Mouse (Mus musculus): ENCODE measurements around the gene Chmp4b. TPM values are rescaled to one million over a fixed set of nuclear protein-coding genes. Genes with fewer than 3 reads are reported as not detected.

Gene Chmp4b
- polyA plus RNA-seq (2016; fragmentation: Nextera tagmentation; extraction: Ambion mirVana) = 24.8 and 25.4 TPM in 2 replicates

GRCm38 (mm10) chr2:154651363-154651762, at the start of gene Chmp4b:
TSS of gene Chmp4b (plus strand) at chr2:154651705.
- H3K36me3 ChIP-seq = no peaks in the 10 kb centered on the region
- H3K4me2 ChIP-seq = no peak within 1 kb of the TSS
- H3K9me3 ChIP-seq = no peaks in the 10 kb centered on the region
- H3K9ac ChIP-seq (replicated peaks) = no peak within 1 kb of the TSS
- H3K4me3 ChIP-seq (replicated peaks) = no peak within 1 kb of the TSS
- 53% methylated on average over 8 of the region's 8 CpGs for WGBS
- no peak for ATAC-seq (ENCODE audit: insufficient number of reproducible peaks, insufficient read depth, low FRiP score, low TSS enrichment, low read depth)
- H3K4me1 ChIP-seq (replicated peaks) = no peaks in the 10 kb centered on the region
- no peaks in the 10 kb centered on the region for H3K27me3 ChIP-seq
- H3K27ac ChIP-seq = no peak within 1 kb of the TSS

GRCm38 (mm10) chr2:154603007-154603637, 48.4 kb upstream of the Chmp4b start:
- peak overlapping the region; percentile 82 for H3K4me3 ChIP-seq (replicated peaks)
- peak; percentile 60; the same call in 1 of the 2 replicates for ATAC-seq (ENCODE audit: insufficient number of reproducible peaks, insufficient read depth, low FRiP score, low TSS enrichment, low read depth)
- 0 out of 2 replicates have a peak overlapping the region, but pooled peaks have one; percentile 26 for H3K27ac ChIP-seq
- H3K36me3 ChIP-seq = no peaks in the 10 kb centered on the region
- H3K27me3 ChIP-seq = no peaks in the 10 kb centered on the region
- 0 out of 2 replicates have a peak, but pooled peaks cover 6% of the 10 kb centered on the region for H3K4me1 ChIP-seq (replicated peaks)
- peak overlapping the region; percentile 78 for H3K9ac ChIP-seq (replicated peaks)
- no peaks in the 10 kb centered on the region for H3K9me3 ChIP-seq
- peak overlapping the region; percentile 78 for H3K4me2 ChIP-seq
- 19% methylated on average over 22 of the region's 22 CpGs for WGBS

- H3K4me3 ChIP-seq (replicated peaks) = peak within 1 kb of the TSS; percentile 82
- H3K27me3 ChIP-seq = no peaks in the 10 kb centered on the region; the same call in 1 of the 2 replicates
- peak within 1 kb of the TSS; percentile 78 for H3K4me2 ChIP-seq
- H3K9ac ChIP-seq (replicated peaks) = peak within 1 kb of the TSS; percentile 78
- peak; percentile 100 for ATAC-seq (ENCODE audit: insufficient number of reproducible peaks, insufficient read depth, low FRiP score, low TSS enrichment, low read depth)
- WGBS = 1% methylated on average over 13 of the region's 13 CpGs
- no peaks in the 10 kb centered on the region for H3K9me3 ChIP-seq
- 0 out of 2 replicates have a peak, but pooled peaks cover 6% of the 10 kb centered on the region for H3K4me1 ChIP-seq (replicated peaks)
- 0 out of 2 replicates have a peak within 1 kb of the TSS, but pooled peaks have one; percentile 26 for H3K27ac ChIP-seq
- H3K36me3 ChIP-seq = no peaks in the 10 kb centered on the region
Observed at GRCm38 (mm10) chr2:154603638-154604153, 47.8 kb upstream of the Chmp4b start, which contains the start of gene Pxmp4. TSS of gene Pxmp4 (minus strand) at chr2:154603708.

- ATAC-seq (ENCODE audit: insufficient number of reproducible peaks, insufficient read depth, low FRiP score, low TSS enrichment, low read depth) = no peak
- WGBS = 43% methylated on average over 7 of the region's 7 CpGs
- Histone ChIP-seq H3K4me1 (replicated peaks) (0 out of 2 replicates have a peak, but pooled peaks cover 6% of the 10 kb centered on the region), H3K4me2 (peak overlapping the region; percentile 78), H3K27ac (no peak overlapping the region), H3K9me3 (no peaks in the 10 kb centered on the region), H3K4me3 (replicated peaks) (peak overlapping the region; percentile 82), H3K36me3 (no peaks in the 10 kb centered on the region), H3K9ac (replicated peaks) (no peak overlapping the region), H3K27me3 (peaks cover under 1% of the 10 kb centered on the region; the same call in 1 of the 2 replicates)
Observed at GRCm38 (mm10) chr2:154604156-154604555, 47.3 kb upstream of the Chmp4b start.

GRCm38 (mm10) chr2:154606965-154607364, 44.5 kb upstream of the Chmp4b start:
- Histone ChIP-seq H3K4me1 (replicated peaks) (0 out of 2 replicates have a peak, but pooled peaks cover 6% of the 10 kb centered on the region), H3K9ac (replicated peaks) (no peak overlapping the region), H3K36me3 (no peaks in the 10 kb centered on the region), H3K9me3 (no peaks in the 10 kb centered on the region), H3K4me3 (replicated peaks) (no peak overlapping the region), H3K4me2 (no peak overlapping the region), H3K27me3 (peaks cover 6% of the 10 kb centered on the region; the same call in 1 of the 2 replicates), H3K27ac (no peak overlapping the region)
- no peak for ATAC-seq (ENCODE audit: insufficient number of reproducible peaks, insufficient read depth, low FRiP score, low TSS enrichment, low read depth)
- WGBS = 90% methylated on average over 1 of the region's 1 CpGs

GRCm38 (mm10) chr2:154609050-154609767, 42.3 kb upstream of the Chmp4b start:
- Histone ChIP-seq H3K4me1 (replicated peaks) (peaks cover 8% of the 10 kb centered on the region), H3K4me3 (replicated peaks) (no peak overlapping the region), H3K27ac (no peak overlapping the region), H3K36me3 (no peaks in the 10 kb centered on the region), H3K4me2 (no peak overlapping the region), H3K9ac (replicated peaks) (no peak overlapping the region), H3K27me3 (peaks cover 6% of the 10 kb centered on the region; the same call in 1 of the 2 replicates), H3K9me3 (no peaks in the 10 kb centered on the region)
- 66% methylated on average over 10 of the region's 10 CpGs for WGBS
- no peak for ATAC-seq (ENCODE audit: insufficient number of reproducible peaks, insufficient read depth, low FRiP score, low TSS enrichment, low read depth)

- under 1% methylated on average over 96 of the region's 98 CpGs for WGBS
- H3K27me3 ChIP-seq = peaks cover 6% of the 10 kb centered on the region; the same call in 1 of the 2 replicates
- H3K4me1 ChIP-seq (replicated peaks) = peaks cover 8% of the 10 kb centered on the region
- H3K36me3 ChIP-seq = no peaks in the 10 kb centered on the region
- peak; percentile 92 for ATAC-seq (ENCODE audit: insufficient number of reproducible peaks, insufficient read depth, low FRiP score, low TSS enrichment, low read depth)
- peak within 1 kb of the TSS; percentile 67 for H3K4me2 ChIP-seq
- peak within 1 kb of the TSS; percentile 55 for H3K4me3 ChIP-seq (replicated peaks)
- H3K27ac ChIP-seq = peak within 1 kb of the TSS; percentile 96
- peak within 1 kb of the TSS; percentile 75 for H3K9ac ChIP-seq (replicated peaks)
- no peaks in the 10 kb centered on the region for H3K9me3 ChIP-seq
Observed at GRCm38 (mm10) chr2:154613118-154614115, 38.1 kb upstream of the Chmp4b start, which contains the start of the genes Zfp341 and 4930519P11Rik. TSS of gene Zfp341 (plus strand) at chr2:154613297. TSS of gene 4930519P11Rik (minus strand) at chr2:154613437.

GRCm38 (mm10) chr2:154614841-154615576, 36.5 kb upstream of the Chmp4b start:
- Histone ChIP-seq H3K36me3 (no peaks in the 10 kb centered on the region), H3K27ac (no peak overlapping the region), H3K9me3 (no peaks in the 10 kb centered on the region), H3K4me1 (replicated peaks) (peaks cover 8% of the 10 kb centered on the region), H3K27me3 (no peaks in the 10 kb centered on the region; the same call in 1 of the 2 replicates), H3K9ac (replicated peaks) (no peak overlapping the region), H3K4me3 (replicated peaks) (no peak overlapping the region), H3K4me2 (0 out of 2 replicates have a peak overlapping the region, but pooled peaks have one; percentile 2)
- ATAC-seq (ENCODE audit: insufficient number of reproducible peaks, insufficient read depth, low FRiP score, low TSS enrichment, low read depth) = no peak
- WGBS = 71% methylated on average over 19 of the region's 19 CpGs

- WGBS = 93% methylated on average over 5 of the region's 5 CpGs
- Histone ChIP-seq H3K4me2 (no peak overlapping the region), H3K9me3 (no peaks in the 10 kb centered on the region), H3K36me3 (no peaks in the 10 kb centered on the region), H3K27me3 (no peaks in the 10 kb centered on the region), H3K4me1 (replicated peaks) (peaks cover 8% of the 10 kb centered on the region), H3K27ac (no peak overlapping the region), H3K4me3 (replicated peaks) (no peak overlapping the region), H3K9ac (replicated peaks) (no peak overlapping the region)
- ATAC-seq (ENCODE audit: insufficient number of reproducible peaks, insufficient read depth, low FRiP score, low TSS enrichment, low read depth) = no peak
Observed at GRCm38 (mm10) chr2:154615674-154616073, 35.8 kb upstream of the Chmp4b start.

- no peak for ATAC-seq (ENCODE audit: insufficient number of reproducible peaks, insufficient read depth, low FRiP score, low TSS enrichment, low read depth)
- Histone ChIP-seq H3K9me3 (no peaks in the 10 kb centered on the region), H3K9ac (replicated peaks) (no peak overlapping the region), H3K27ac (no peak overlapping the region), H3K4me2 (no peak overlapping the region), H3K4me3 (replicated peaks) (no peak overlapping the region), H3K36me3 (no peaks in the 10 kb centered on the region), H3K4me1 (replicated peaks) (peaks cover 8% of the 10 kb centered on the region), H3K27me3 (no peaks in the 10 kb centered on the region)
- 87% methylated on average over 3 of the region's 3 CpGs for WGBS
Observed at GRCm38 (mm10) chr2:154617061-154617460, 34.4 kb upstream of the Chmp4b start.
